Mouse (Mus musculus) T-helper 17 cell (primary cell): Measurements from ENCODE around the gene Dzank1.

Source experiments
- in situ Hi-C, 2 experiments: fragments of 300-600 bp; cut with MboI, MseI; formaldehyde crosslinking; loops; 1 replicate in 1 of 2; 2 replicates in 1 of 2; pipeline ENCODE4 v1.15.1; 2025; ENCODE audit warnings: high pct_unique_total_duplicates in 2 of 2

Gene Dzank1

GRCm38 (mm10) chr2:144526981-144527820 is at the start of gene Dzank1, which contains the start of gene Polr3f:
Gene Dzank1 (minus strand): TSS chr2:144527414.
Gene Polr3f (plus strand): TSS chr2:144527718.
- in situ Hi-C loops: loop anchor here in 1 of 2 experiments (5.0 kb wide), 1 partner anchor 515 kb away; the partner anchor contains the start of gene Rrbp1

- in situ Hi-C loops: no loop called here
These were observed 28.8 kb upstream of the Dzank1 start, which contains the start of gene Sec23b for GRCm38 (mm10) chr2:144555820-144556552. Gene Sec23b (plus strand): TSS chr2:144556229.

- in situ Hi-C loops: no loop called here
These were observed 28.1 kb upstream of the Dzank1 start for GRCm38 (mm10) chr2:144555286-144555819.

GRCm38 (mm10) chr2:144553905-144554304 is 26.7 kb upstream of the Dzank1 start:
- in situ Hi-C loops: no loop called here

GRCm38 (mm10) chr2:144550529-144550928 is 23.3 kb upstream of the Dzank1 start, which contains the start of gene Rbbp9:
Gene Rbbp9 (minus strand): TSS chr2:144550869.
- in situ Hi-C loops: no loop called here

- in situ Hi-C loops: no loop called here
These were observed 20.3 kb upstream of the Dzank1 start for GRCm38 (mm10) chr2:144547559-144547958.

GRCm38 (mm10) chr2:144545481-144545880 is 18.3 kb upstream of the Dzank1 start:
- in situ Hi-C loops: no loop called here

GRCm38 (mm10) chr2:144545061-144545460 is 17.8 kb upstream of the Dzank1 start:
- in situ Hi-C loops: no loop called here

- in situ Hi-C loops: no loop called here
These were observed 17.4 kb upstream of the Dzank1 start for GRCm38 (mm10) chr2:144544630-144545029.

- in situ Hi-C loops: no loop called here
These were observed 16.5 kb upstream of the Dzank1 start for GRCm38 (mm10) chr2:144543670-144544069.

GRCm38 (mm10) chr2:144541246-144541645 is 14.0 kb upstream of the Dzank1 start:
- in situ Hi-C loops: no loop called here

GRCm38 (mm10) chr2:144537123-144537522 is 9.9 kb upstream of the Dzank1 start:
- in situ Hi-C loops: no loop called here

GRCm38 (mm10) chr2:144527821-144528174 is 584 bp upstream of the Dzank1 start:
- in situ Hi-C loops: loop anchor here in 1 of 2 experiments (5.0 kb wide), 1 partner anchor 515 kb away; the partner anchor contains the start of gene Rrbp1

- in situ Hi-C loops: loop anchor here in 1 of 2 experiments (5.0 kb wide), 1 partner anchor 514 kb away; the partner anchor contains the start of gene Rrbp1
These were observed 1.4 kb downstream of the Dzank1 start for GRCm38 (mm10) chr2:144525856-144526255.

GRCm38 (mm10) chr2:144519772-144520171 is 7.4 kb downstream of the Dzank1 start:
- in situ Hi-C loops: no loop called here

GRCm38 (mm10) chr2:144514619-144515018 is 12.6 kb downstream of the Dzank1 start:
- in situ Hi-C loops: no loop called here

GRCm38 (mm10) chr2:144502134-144502533 is 25.1 kb downstream of the Dzank1 start:
- in situ Hi-C loops: no loop called here

GRCm38 (mm10) chr2:144489342-144489741 is 37.9 kb downstream of the Dzank1 start:
- in situ Hi-C loops: loop anchor here in 1 of 2 experiments (25.0 kb wide), 2 partner anchors 523 to 1098 kb away; no protein-coding TSS in a partner anchor

GRCm38 (mm10) chr2:144487476-144487875 is 39.7 kb downstream of the Dzank1 start:
- in situ Hi-C loops: loop anchor here in 1 of 2 experiments (25.0 kb wide), 2 partner anchors 525 to 1100 kb away; no protein-coding TSS in a partner anchor

GRCm38 (mm10) chr2:144485439-144485838 is 41.8 kb downstream of the Dzank1 start:
- in situ Hi-C loops: loop anchor here in 1 of 2 experiments (25.0 kb wide), 2 partner anchors 527 to 1102 kb away; no protein-coding TSS in a partner anchor

- in situ Hi-C loops: loop anchor here in 1 of 2 experiments (25.0 kb wide), 2 partner anchors 528 to 1103 kb away; no protein-coding TSS in a partner anchor
These were observed 43.1 kb downstream of the Dzank1 start for GRCm38 (mm10) chr2:144484084-144484483.
